Mouse (Mus musculus): ENCODE results near the gene Trat1. TPM values are rescaled to one million over a fixed set of nuclear protein-coding genes. Genes with fewer than 3 reads are reported as not detected.

The Trat1 gene
- not detected in 2 replicates for polyA plus RNA-seq (2015; fragmentation: Nextera tagmentation; extraction: Ambion mirVana)

DNA sequence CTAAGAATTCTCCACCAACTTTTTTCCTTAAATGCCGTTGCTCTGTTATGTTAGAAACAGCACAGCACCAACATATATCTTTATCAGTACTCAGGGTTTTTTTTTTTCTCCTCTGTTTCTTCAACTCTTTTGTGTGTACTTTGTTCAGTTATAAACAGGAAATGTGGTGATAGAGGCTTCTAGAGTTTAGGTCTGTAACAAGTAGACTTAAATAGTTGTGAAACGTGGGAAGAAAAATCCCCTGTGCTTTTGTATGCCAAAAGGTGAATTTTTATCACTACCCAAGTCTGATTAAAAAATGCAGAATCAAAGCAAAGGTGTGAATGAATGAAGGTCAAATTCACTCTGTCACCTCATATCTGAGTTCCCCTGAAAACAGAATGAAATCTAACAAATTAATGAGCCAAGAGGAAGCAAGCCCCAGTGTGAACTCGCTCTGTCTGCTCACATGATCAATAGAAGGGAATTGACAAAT is at the start of gene Trat1:
Trat1 (minus strand) TSS at position 51 of the 475 bp plus-strand sequence.
- H3K9me3 ChIP-seq (replicated peaks): no peaks in the 10 kb centered on the region
- no peak within 1 kb of the TSS for H3K4me2 ChIP-seq
- no peaks in the 10 kb centered on the region for H3K27me3 ChIP-seq
- H3K4me3 ChIP-seq (replicated peaks): no peak within 1 kb of the TSS
- ATAC-seq (ENCODE audit: low read depth): no peak
- no peaks in the 10 kb centered on the region for H3K36me3 ChIP-seq
- no peak for DNase-seq
- WGBS (ENCODE audit: insufficient replicate concordance): 63% methylated on average over 3 of the region's 3 CpGs
- H3K4me1 ChIP-seq (replicated peaks): no peaks in the 10 kb centered on the region
- no peak within 1 kb of the TSS for H3K27ac ChIP-seq
- no peak within 1 kb of the TSS for H3K9ac ChIP-seq

DNA sequence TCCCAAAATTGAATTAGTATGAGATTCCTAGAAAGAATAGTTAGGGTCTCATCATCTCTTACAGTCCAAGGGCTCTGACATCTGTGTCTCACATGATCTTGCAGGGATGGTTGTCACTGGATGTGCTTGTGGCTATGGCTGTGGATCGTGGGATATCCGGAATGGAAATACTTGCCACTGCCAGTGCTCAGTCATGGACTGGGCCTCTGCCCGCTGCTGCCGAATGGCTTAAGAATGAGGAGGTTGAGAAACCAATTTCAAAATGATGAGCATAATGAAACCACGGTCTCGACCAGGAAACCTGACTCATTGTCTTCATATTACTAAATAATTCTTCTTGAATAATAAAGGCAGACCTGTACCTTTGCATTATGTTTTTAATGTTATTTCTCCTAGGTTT is 46.7 kb upstream of the Trat1 start:
- Histone ChIP-seq H3K9me3 (replicated peaks) (no peaks in the 10 kb centered on the region), H3K4me2 (no peak overlapping the region), H3K4me3 (replicated peaks) (no peak overlapping the region), H3K27ac (no peak overlapping the region), H3K27me3 (no peaks in the 10 kb centered on the region), H3K9ac (no peak overlapping the region), H3K4me1 (replicated peaks) (no peaks in the 10 kb centered on the region), H3K36me3 (no peaks in the 10 kb centered on the region)
- ATAC-seq (ENCODE audit: low read depth) (no peak), DNase-seq (no peak)
- WGBS (ENCODE audit: insufficient replicate concordance): 68% methylated on average over 6 of the region's 6 CpGs

DNA sequence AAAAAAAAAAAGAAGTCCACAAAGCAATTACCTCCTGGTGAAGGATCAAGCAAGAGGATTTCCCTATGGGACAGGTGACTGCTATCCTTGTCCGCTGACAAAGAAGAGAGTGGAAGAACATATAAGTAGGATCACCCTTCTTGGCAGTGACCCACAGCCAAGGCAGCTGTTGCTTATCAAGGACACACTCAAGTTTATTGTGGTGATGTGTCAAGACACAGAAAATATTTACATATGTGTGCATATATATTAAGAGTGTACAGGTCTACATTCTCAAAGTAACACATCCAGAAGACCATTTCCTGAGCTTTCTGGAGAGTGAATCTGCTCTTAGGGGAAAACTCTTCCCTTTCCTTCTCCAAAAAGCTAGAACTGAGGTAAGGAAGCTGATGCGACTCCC is 44.9 kb upstream of the Trat1 start, which contains the start of gene Retnlb:
Retnlb (plus strand) TSS at position 162 of the 400 bp plus-strand sequence.
- ATAC-seq (ENCODE audit: low read depth) (no peak), DNase-seq (no peak)
- Histone ChIP-seq H3K9ac (no peak within 1 kb of the TSS), H3K36me3 (no peaks in the 10 kb centered on the region), H3K4me1 (replicated peaks) (no peaks in the 10 kb centered on the region), H3K27ac (no peak within 1 kb of the TSS), H3K27me3 (no peaks in the 10 kb centered on the region), H3K9me3 (replicated peaks) (no peaks in the 10 kb centered on the region), H3K4me2 (no peak within 1 kb of the TSS), H3K4me3 (replicated peaks) (no peak within 1 kb of the TSS)
- WGBS (ENCODE audit: insufficient replicate concordance): 69% methylated on average over 2 of the region's 2 CpGs

DNA sequence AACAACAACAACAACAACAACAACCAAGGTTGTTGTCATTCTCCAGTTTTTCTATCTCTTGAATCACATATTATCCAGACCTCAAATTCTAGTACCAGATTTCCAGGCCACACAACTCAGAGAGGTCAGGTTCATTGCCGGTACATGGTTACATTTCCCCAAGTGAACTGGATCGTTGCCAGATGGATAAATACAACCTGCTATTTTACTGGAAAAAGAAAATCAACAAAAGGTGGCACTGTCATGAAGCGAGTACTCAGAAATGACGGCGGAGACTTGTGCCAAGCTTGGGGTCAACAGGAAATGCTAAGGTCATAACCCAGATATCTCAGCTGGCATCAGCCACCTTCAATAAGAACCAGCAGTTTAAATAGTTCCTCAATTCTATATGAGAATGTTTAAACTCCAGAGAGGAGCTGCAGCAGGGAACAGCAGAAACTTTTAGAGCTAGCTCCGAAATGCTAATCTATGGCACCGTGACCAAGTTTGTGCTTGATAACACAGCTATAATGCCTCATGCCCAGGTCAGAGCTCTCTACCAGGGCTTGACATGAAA is 40.1 kb upstream of the Trat1 start:
- 67% methylated on average over 7 of the region's 7 CpGs for WGBS (ENCODE audit: insufficient replicate concordance)
- DNase-seq (no peak), ATAC-seq (ENCODE audit: low read depth) (no peak)
- Histone ChIP-seq H3K4me3 (replicated peaks) (no peak overlapping the region), H3K9ac (no peak overlapping the region), H3K36me3 (no peaks in the 10 kb centered on the region), H3K9me3 (replicated peaks) (no peaks in the 10 kb centered on the region), H3K27me3 (no peaks in the 10 kb centered on the region), H3K27ac (no peak overlapping the region), H3K4me2 (no peak overlapping the region), H3K4me1 (replicated peaks) (no peaks in the 10 kb centered on the region)

DNA sequence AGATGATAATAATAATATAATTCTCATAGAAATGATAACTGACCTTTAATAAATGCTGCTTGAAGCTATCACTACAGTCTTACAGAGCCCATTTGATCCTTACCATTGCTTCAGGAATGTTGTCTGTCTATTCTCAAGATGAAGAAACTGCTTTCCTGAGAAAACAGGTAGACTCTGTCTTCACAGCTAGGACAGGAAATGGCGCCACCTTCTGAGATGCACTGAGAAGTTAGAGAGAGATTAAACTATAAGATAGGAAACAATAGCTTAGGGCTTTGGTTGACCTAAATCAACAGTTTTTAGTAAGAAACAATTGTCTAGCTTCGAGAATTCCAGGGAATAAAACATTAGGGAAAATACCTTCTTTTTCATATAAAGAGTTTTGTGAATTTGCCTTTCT is 37.6 kb upstream of the Trat1 start:
- DNase-seq (no peak), ATAC-seq (ENCODE audit: low read depth) (no peak)
- H3K36me3 ChIP-seq: no peaks in the 10 kb centered on the region
- H3K27ac ChIP-seq: no peak overlapping the region
- H3K27me3 ChIP-seq: no peaks in the 10 kb centered on the region
- no peaks in the 10 kb centered on the region for H3K9me3 ChIP-seq (replicated peaks)
- no peaks in the 10 kb centered on the region for H3K4me1 ChIP-seq (replicated peaks)
- no peak overlapping the region for H3K4me3 ChIP-seq (replicated peaks)
- 29% methylated on average over 2 of the region's 2 CpGs for WGBS (ENCODE audit: insufficient replicate concordance)
- H3K9ac ChIP-seq: no peak overlapping the region
- H3K4me2 ChIP-seq: no peak overlapping the region

DNA sequence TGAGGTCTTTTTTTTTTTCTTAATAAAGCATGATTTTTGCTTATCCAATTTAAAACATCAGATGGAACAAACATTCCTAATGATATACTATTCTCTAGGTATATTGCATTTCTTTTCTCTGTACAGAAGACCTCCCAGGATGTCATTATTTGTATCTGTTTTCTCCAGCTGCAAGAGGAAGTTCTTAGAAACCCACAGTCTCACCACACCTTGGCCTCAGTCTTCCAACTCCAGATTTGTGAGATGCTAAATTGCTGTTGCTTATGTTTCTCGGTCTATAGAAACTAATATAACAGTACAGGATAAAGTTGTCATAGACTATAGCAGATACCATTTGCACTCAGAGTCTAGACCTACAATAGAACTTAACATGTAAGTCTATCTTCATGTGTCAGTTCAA is 34.7 kb upstream of the Trat1 start:
- no peaks in the 10 kb centered on the region for H3K4me1 ChIP-seq (replicated peaks)
- H3K9me3 ChIP-seq (replicated peaks): no peaks in the 10 kb centered on the region
- no peak overlapping the region for H3K9ac ChIP-seq
- H3K36me3 ChIP-seq: no peaks in the 10 kb centered on the region
- DNase-seq (no peak), ATAC-seq (ENCODE audit: low read depth) (no peak)
- no peak overlapping the region for H3K4me2 ChIP-seq
- 35% methylated on average over 1 of the region's 1 CpGs for WGBS (ENCODE audit: insufficient replicate concordance)
- no peak overlapping the region for H3K4me3 ChIP-seq (replicated peaks)
- no peak overlapping the region for H3K27ac ChIP-seq
- no peaks in the 10 kb centered on the region for H3K27me3 ChIP-seq

DNA sequence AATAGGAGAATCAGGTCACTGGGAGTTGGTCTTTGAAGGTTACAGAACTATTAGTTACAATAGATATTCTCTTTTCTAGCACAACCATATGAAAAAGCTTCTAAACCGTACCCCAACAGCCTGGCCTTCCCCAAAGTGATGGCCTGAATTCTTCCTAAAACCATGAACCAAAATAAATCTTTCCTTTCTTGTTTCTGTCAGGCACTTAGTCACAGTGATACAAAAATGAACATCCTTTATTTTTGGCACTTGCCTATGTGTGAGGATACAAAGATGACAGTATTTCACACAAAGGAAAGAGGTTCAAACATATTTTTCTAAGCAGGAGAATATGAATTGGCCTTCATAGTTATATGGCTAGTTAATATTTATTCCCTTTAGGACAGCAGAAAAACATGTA is 33.6 kb upstream of the Trat1 start:
- Histone ChIP-seq H3K9me3 (replicated peaks) (no peaks in the 10 kb centered on the region), H3K4me1 (replicated peaks) (no peaks in the 10 kb centered on the region), H3K27ac (no peak overlapping the region), H3K9ac (no peak overlapping the region), H3K36me3 (no peaks in the 10 kb centered on the region), H3K4me2 (no peak overlapping the region), H3K4me3 (replicated peaks) (no peak overlapping the region), H3K27me3 (no peaks in the 10 kb centered on the region)
- ATAC-seq (ENCODE audit: low read depth) (no peak), DNase-seq (no peak)
- 55% methylated on average over 1 of the region's 1 CpGs for WGBS (ENCODE audit: insufficient replicate concordance)

DNA sequence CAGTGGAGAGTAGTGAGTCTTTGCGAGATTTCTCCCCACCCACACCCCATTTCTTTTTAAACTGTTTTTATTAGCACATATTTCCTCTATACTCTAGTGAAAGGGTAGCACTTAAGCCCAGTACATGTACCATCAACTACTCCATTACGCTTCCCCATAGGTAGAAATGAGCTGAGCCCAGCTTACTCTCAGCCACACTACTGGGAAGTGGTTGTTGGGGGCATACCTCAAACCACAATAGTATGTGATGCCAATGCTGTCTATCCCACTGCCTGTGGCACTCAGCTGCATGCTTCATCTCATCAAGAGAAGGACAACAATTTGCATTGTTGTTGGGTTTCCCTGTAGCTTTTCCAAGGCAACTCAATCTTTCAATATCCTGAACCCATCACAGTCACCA is 29.1 kb upstream of the Trat1 start:
- Histone ChIP-seq H3K4me1 (replicated peaks) (no peaks in the 10 kb centered on the region), H3K4me3 (replicated peaks) (no peak overlapping the region), H3K4me2 (no peak overlapping the region), H3K27me3 (no peaks in the 10 kb centered on the region), H3K9me3 (replicated peaks) (no peaks in the 10 kb centered on the region), H3K36me3 (no peaks in the 10 kb centered on the region), H3K9ac (no peak overlapping the region), H3K27ac (no peak overlapping the region)
- ATAC-seq (ENCODE audit: low read depth) (no peak), DNase-seq (no peak)
- 56% methylated on average over 2 of the region's 2 CpGs for WGBS (ENCODE audit: insufficient replicate concordance)

DNA sequence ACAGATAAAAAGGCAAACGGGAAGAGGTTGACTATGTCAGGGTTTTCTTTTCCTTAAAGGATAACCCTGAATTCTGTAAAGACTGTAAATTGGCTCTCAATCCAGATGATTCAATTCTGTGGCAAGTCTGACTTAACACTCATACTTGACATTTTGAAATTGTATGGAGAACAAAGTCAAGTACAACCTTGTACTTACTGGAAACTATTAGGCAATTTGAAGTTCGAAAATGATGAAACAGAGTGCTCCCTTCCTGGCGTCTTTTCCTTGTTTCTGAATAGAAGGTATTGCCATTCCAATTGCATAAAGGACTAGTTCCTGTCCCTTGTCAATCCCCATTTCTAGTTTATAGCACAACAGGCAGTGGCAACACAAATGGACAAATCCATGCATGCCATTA is 27.6 kb upstream of the Trat1 start:
- Histone ChIP-seq H3K4me3 (replicated peaks) (no peak overlapping the region), H3K4me2 (no peak overlapping the region), H3K9ac (no peak overlapping the region), H3K4me1 (replicated peaks) (no peaks in the 10 kb centered on the region), H3K36me3 (no peaks in the 10 kb centered on the region), H3K9me3 (replicated peaks) (no peaks in the 10 kb centered on the region), H3K27me3 (no peaks in the 10 kb centered on the region), H3K27ac (no peak overlapping the region)
- DNase-seq (no peak), ATAC-seq (ENCODE audit: low read depth) (no peak)
- 63% methylated on average over 3 of the region's 3 CpGs for WGBS (ENCODE audit: insufficient replicate concordance)

DNA sequence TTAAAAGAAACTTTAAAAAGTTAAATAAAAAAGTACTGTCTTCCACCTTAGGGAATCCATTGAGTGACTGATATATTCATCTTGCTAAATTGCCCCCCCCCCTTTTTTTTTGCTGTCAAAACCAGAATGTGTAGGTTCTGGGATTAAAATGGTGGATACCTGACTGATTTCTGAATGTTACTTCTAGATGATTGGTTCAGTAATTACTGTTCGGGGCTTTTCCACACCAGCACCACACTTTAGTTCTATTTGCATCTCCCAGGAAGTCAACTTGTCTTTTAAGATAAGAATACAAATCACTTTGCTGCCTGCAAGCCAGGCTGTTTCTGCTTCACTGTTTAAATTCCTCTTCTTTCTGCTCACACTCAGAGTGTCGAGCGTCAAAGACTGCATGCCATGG is 26.5 kb upstream of the Trat1 start:
- H3K4me1 ChIP-seq (replicated peaks): no peaks in the 10 kb centered on the region
- ATAC-seq (ENCODE audit: low read depth) (no peak), DNase-seq (no peak)
- 28% methylated on average over 3 of the region's 3 CpGs for WGBS (ENCODE audit: insufficient replicate concordance)
- H3K9ac ChIP-seq: no peak overlapping the region
- H3K36me3 ChIP-seq: no peaks in the 10 kb centered on the region
- H3K27ac ChIP-seq: no peak overlapping the region
- no peak overlapping the region for H3K4me3 ChIP-seq (replicated peaks)
- H3K9me3 ChIP-seq (replicated peaks): no peaks in the 10 kb centered on the region
- H3K4me2 ChIP-seq: no peak overlapping the region
- H3K27me3 ChIP-seq: no peaks in the 10 kb centered on the region

DNA sequence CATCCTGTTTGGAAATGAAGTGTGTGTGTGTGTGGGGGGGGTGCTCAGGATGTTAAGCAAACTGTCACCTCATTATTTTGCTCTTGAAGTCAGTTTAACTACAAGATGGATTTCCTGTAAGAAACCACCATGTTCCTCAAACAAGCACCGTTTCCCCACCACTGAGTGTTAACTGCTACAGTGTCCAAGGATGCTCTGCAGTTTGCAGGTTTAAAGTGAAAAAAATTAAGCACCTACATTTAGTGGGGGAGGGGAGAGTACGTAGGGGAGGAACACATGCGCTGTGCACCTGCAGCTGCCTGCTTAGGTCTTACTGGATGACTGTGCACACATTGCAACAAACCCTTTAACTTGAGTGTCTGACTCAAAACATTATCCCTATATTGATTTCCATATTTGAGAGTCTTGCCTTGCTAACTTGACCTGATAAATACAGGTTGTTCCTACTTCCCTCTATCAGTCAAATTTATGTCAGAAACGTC is 16.9 kb upstream of the Trat1 start:
- Histone ChIP-seq H3K4me3 (replicated peaks) (no peak overlapping the region), H3K9me3 (replicated peaks) (no peaks in the 10 kb centered on the region), H3K9ac (no peak overlapping the region), H3K4me1 (replicated peaks) (no peaks in the 10 kb centered on the region), H3K36me3 (no peaks in the 10 kb centered on the region), H3K27ac (no peak overlapping the region), H3K4me2 (no peak overlapping the region), H3K27me3 (no peaks in the 10 kb centered on the region)
- no peak for ATAC-seq (ENCODE audit: low read depth)
- DNase-seq: no peak
- 21% methylated on average over 4 of the region's 4 CpGs for WGBS (ENCODE audit: insufficient replicate concordance)

DNA sequence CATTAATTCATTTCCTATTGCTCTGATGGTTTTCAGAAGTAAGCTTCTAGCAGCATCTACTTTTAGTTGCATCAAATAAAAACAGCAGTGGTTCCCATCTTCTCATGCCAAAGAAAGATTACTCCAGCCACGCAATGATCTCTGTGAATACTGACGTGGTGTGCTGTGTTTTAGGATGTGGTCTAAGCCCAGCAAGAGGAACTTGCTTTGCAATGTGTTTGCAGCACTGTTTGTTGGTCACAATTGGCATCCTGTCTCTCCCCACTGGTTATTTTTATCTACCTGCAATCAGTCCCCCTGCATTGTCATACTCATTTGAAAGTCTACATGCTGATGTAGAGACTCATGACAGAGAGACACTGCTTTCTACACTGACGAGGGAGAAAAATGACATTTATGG is 14.4 kb upstream of the Trat1 start:
- H3K27ac ChIP-seq: no peak overlapping the region
- DNase-seq: no peak

More for the DNA sequence above, 14.4 kb upstream of the Trat1 start:
- Histone ChIP-seq H3K9ac (no peak overlapping the region), H3K4me1 (replicated peaks) (no peaks in the 10 kb centered on the region), H3K4me2 (no peak overlapping the region), H3K36me3 (no peaks in the 10 kb centered on the region), H3K4me3 (replicated peaks) (no peak overlapping the region), H3K27me3 (no peaks in the 10 kb centered on the region), H3K9me3 (replicated peaks) (no peaks in the 10 kb centered on the region)
- no peak for ATAC-seq (ENCODE audit: low read depth)
- 22% methylated on average over 3 of the region's 3 CpGs for WGBS (ENCODE audit: insufficient replicate concordance)

All from liver, embryonic 13.5 days (tissue).